Mouse (Mus musculus) CH12.LX (cell line): Measurements from ENCODE around the gene Cramp1l. TPM values are rescaled to one million over a fixed set of nuclear protein-coding genes. Genes with fewer than 3 reads are reported as not detected.
A peak's percentile ranks its signal among the peaks of the same experiment; 100 is the strongest.

ENCODE experiments used
- DNase-seq: peaks from one replicate; pipeline ENCODE4 v3.0.0-alpha.2; 2013; ENCODE audit errors: extremely low read depth
- H3K27ac ChIP-seq: 2 replicates; pipeline ENCODE4 v1.5.1; 2012; ENCODE audit warnings: low read depth, mild to moderate bottlenecking, control low read depth, moderate library complexity; ENCODE audit not compliant: insufficient read depth
- H3K27me3 ChIP-seq: replicated peaks from 2 replicates; pipeline ENCODE3; 2012; ENCODE audit warnings: inconsistent platforms
- H3K36me3 ChIP-seq, 2 experiments: replicated peaks in 1 of 2; 2 replicates each; pipeline versions ENCODE3 to v1.6.1; 2012; ENCODE audit warnings: inconsistent platforms in 1 of 2, low read length in 1 of 2, mild to moderate bottlenecking in 1 of 2, mixed read lengths in 1 of 2, moderate library complexity in 1 of 2; ENCODE audit not compliant: control insufficient read depth in 1 of 2, insufficient read depth in 1 of 2
- H3K4me1 ChIP-seq, 2 experiments: 2 replicates each; pipeline ENCODE4 v1.6.1; 2012; ENCODE audit warnings: inconsistent platforms in 1 of 2, moderate library complexity in 1 of 2; ENCODE audit not compliant: insufficient read depth in 2 of 2, control insufficient read depth in 1 of 2
- H3K4me2 ChIP-seq: 2 replicates; pipeline ENCODE4 v1.6.1; 2012; ENCODE audit warnings: low read depth, mild to moderate bottlenecking, control low read depth; ENCODE audit not compliant: poor library complexity, insufficient read depth, severe bottlenecking
- H3K4me3 ChIP-seq, 3 experiments: fragments of 150-350 bp in 1 of 3; sonication (generic) in 1 of 3; replicated peaks in 1 of 3; 2 replicates each; pipeline versions ENCODE3 to v1.5.1; 2011 to 2012; ENCODE audit warnings: low read depth in 2 of 3, low read length in 2 of 3, mild to moderate bottlenecking in 2 of 3, moderate library complexity in 2 of 3, control low read depth in 1 of 3, improper control_type of control experiment in 1 of 3, inconsistent platforms in 1 of 3, mixed read lengths in 1 of 3; ENCODE audit not compliant: poor library complexity in 1 of 3
- H3K79me2 ChIP-seq: replicated peaks from 2 replicates; pipeline ENCODE4 v1.6.1; 2012; ENCODE audit warnings: mild to moderate bottlenecking, moderate library complexity; ENCODE audit not compliant: control insufficient read depth, poor library complexity, insufficient read depth, severe bottlenecking; ENCODE audit errors: extremely low read depth
- H3K9ac ChIP-seq: 2 replicates; pipeline ENCODE4 v1.6.1; 2012; ENCODE audit warnings: low read depth, mild to moderate bottlenecking, control low read depth, moderate library complexity; ENCODE audit not compliant: insufficient read depth
- H3K9me3 ChIP-seq: replicated peaks from 2 replicates; pipeline ENCODE3; 2012; ENCODE audit warnings: low read length, inconsistent platforms, mixed read lengths
- BHLHE40 ChIP-seq: IDR thresholded peaks from 2 replicates; pipeline ENCODE4 v1.6.1; 2011; ENCODE audit warnings: mild to moderate bottlenecking, low read depth, low read length, improper control_type of control experiment
- CHD1 ChIP-seq: IDR thresholded peaks from 2 replicates; pipeline ENCODE4 v1.6.1; 2012; ENCODE audit warnings: low read depth, low read length, improper control_type of control experiment, inconsistent platforms
- CTCF ChIP-seq, 2 experiments: IDR thresholded peaks in 1 of 2; conservative IDR thresholded peaks in 1 of 2; 2 replicates each; pipeline ENCODE4 v1.5.1; 2011 to 2012; ENCODE audit warnings: low read depth in 2 of 2, low read length in 2 of 2, improper control_type of control experiment in 1 of 2, inconsistent platforms in 1 of 2, mild to moderate bottlenecking in 1 of 2, moderate library complexity in 1 of 2
- MAFK ChIP-seq: IDR thresholded peaks from 2 replicates; pipeline ENCODE4 v1.6.1; 2011; ENCODE audit warnings: low read length, improper control_type of control experiment; ENCODE audit not compliant: insufficient replicate concordance
- MEF2A ChIP-seq: IDR thresholded peaks from 2 replicates; pipeline ENCODE4 v1.6.1; 2014; ENCODE audit warnings: low read depth, mild to moderate bottlenecking, inconsistent platforms, low read length, improper control_type of control experiment, borderline replicate concordance
- MYC ChIP-seq: IDR thresholded peaks from 2 replicates; pipeline ENCODE4 v1.6.1; 2011; ENCODE audit warnings: low read depth, mild to moderate bottlenecking, improper control_type of control experiment, low read length
- POLR2A ChIP-seq: IDR thresholded peaks from 2 replicates; pipeline ENCODE4 v1.6.1; 2011; ENCODE audit warnings: low read depth, mild to moderate bottlenecking, improper control_type of control experiment, low read length
- RCOR1 ChIP-seq: conservative IDR thresholded peaks from 2 replicates; pipeline ENCODE4 v1.6.1; 2012; ENCODE audit warnings: low read depth, mild to moderate bottlenecking, inconsistent platforms, low read length, improper control_type of control experiment
- SIN3A ChIP-seq: IDR thresholded peaks from 2 replicates; pipeline ENCODE4 v1.6.1; 2012; ENCODE audit warnings: low read length, improper control_type of control experiment, inconsistent platforms
- SMC3 ChIP-seq: IDR thresholded peaks from 2 replicates; pipeline ENCODE4 v1.6.1; 2011; ENCODE audit warnings: low read depth, low read length, improper control_type of control experiment
- USF1 ChIP-seq: IDR thresholded peaks from 2 replicates; pipeline ENCODE4 v1.6.1; 2014; ENCODE audit warnings: low read depth, mild to moderate bottlenecking, inconsistent platforms, low read length, improper control_type of control experiment
- ZC3H11A ChIP-seq: IDR thresholded peaks from 2 replicates; pipeline ENCODE4 v1.6.1; 2012; ENCODE audit warnings: low read depth, mild to moderate bottlenecking, inconsistent platforms, low read length, improper control_type of control experiment
- ZNF384 ChIP-seq: IDR thresholded peaks from 2 replicates; pipeline ENCODE4 v1.6.1; 2012; ENCODE audit warnings: low read depth, low read length, improper control_type of control experiment, inconsistent platforms
- dilution Hi-C: fragments of 300-500 bp; cut with MboI; formaldehyde crosslinking; loops from 2 replicates; pipeline ENCODE4 v1.14.3; 2020; ENCODE audit warnings: low sequenced_read_pairs; ENCODE audit not compliant: extremely low pct_unique_long_range_greater_than_20kb, extremely low pct_ligation_motif_present
- in situ Hi-C: fragments of 300-500 bp; cut with MboI; formaldehyde crosslinking; loops from 3 replicates; pipeline ENCODE4 v1.14.3; 2019; ENCODE audit warnings: low sequenced_read_pairs, low pct_ligation_motif_present, low pct_unique_long_range_greater_than_20kb, mixed read lengths
- polyA plus RNA-seq: library from polyadenylated mRNA; unstranded; fragments of >175 nt; gene quantifications from 2 replicates; pipeline ENCODE4 v1.2.1, GENCODE M21; 2012; ENCODE audit warnings: low read depth; ENCODE audit not compliant: insufficient read length
- total RNA-seq, 2 experiments: library from RNA; depleted of rRNA; stranded (reverse); fragments of 300-350 nt in 1 of 2; fragments of >200 nt in 1 of 2; gene quantifications; 2 replicates each; pipeline ENCODE4 v1.2.3; 2012 to 2014

The Cramp1l gene
- total and polyA plus RNA-seq, 3 experiments = 2.1 to 6.9 (median 4.3) TPM

GRCm38 (mm10) chr17:24934926-24935325 lies 80.7 kb downstream of the Cramp1l start:
- H3K27ac ChIP-seq = no peak overlapping the region
- no peaks in the 10 kb centered on the region for H3K27me3 ChIP-seq
- H3K79me2 ChIP-seq = peaks cover 59% of the 10 kb centered on the region
- peak overlapping the region in 2 of 3 experiments; percentile 74 to 98 for H3K4me3 ChIP-seq
- peaks cover 7 to 38% of the 10 kb centered on the region in 2 experiments for H3K36me3 ChIP-seq
- in situ Hi-C loops (no loop called here), dilution Hi-C loops (no loop called here)
- no peak for DNase-seq
- peaks cover 8 to 32% of the 10 kb centered on the region in 2 experiments; a peak in 3 of 4 replicates for H3K4me1 ChIP-seq
- no peaks in the 10 kb centered on the region for H3K9me3 ChIP-seq
- peak overlapping the region; percentile 90; the same call in 1 of the 2 replicates for H3K4me2 ChIP-seq
- H3K9ac ChIP-seq = peak overlapping the region; percentile 21; the same call in 1 of the 2 replicates
- TF ChIP-seq SIN3A (0 out of 2 replicates have a peak, but pooled peaks have one; percentile 32), MAFK (no peak), CTCF (conservative IDR thresholded peaks at IDR 0.05 in 1 of 2, IDR thresholded peaks at IDR 0.05 in 1 of 2; ENCODE audit: low read depth in 2 of 2, low read length in 2 of 2) (no peak), ZC3H11A (no peak), RCOR1 (no peak)
- TF ChIP-seq, all 38 proteins: peak for 1

- Histone ChIP-seq H3K79me2 (peaks cover 74% of the 10 kb centered on the region), H3K4me2 (no peak overlapping the region; the same call in 1 of the 2 replicates), H3K9me3 (no peaks in the 10 kb centered on the region), H3K4me1 (peaks cover 8 to 39% of the 10 kb centered on the region in 2 experiments; a peak in 3 of 4 replicates), H3K27ac (no peak overlapping the region), H3K4me3 (no peak overlapping the region), H3K9ac (no peak overlapping the region), H3K36me3 (peaks cover 11 to 52% of the 10 kb centered on the region in 2 experiments), H3K27me3 (no peaks in the 10 kb centered on the region)
- DNase-seq = no peak
- dilution Hi-C loops = no loop called here
- TF ChIP-seq SMC3 = no peak
- in situ Hi-C loops = no loop called here
Observed at GRCm38 (mm10) chr17:24933163-24933562, 82.4 kb downstream of the Cramp1l start.

- DNase-seq = no peak
- H3K4me1 ChIP-seq = peaks cover 8 to 39% of the 10 kb centered on the region in 2 experiments; a peak in 3 of 4 replicates
- dilution Hi-C loops (no loop called here), in situ Hi-C loops (no loop called here)
- no peaks in the 10 kb centered on the region for H3K9me3 ChIP-seq
- H3K4me2 ChIP-seq = no peak overlapping the region
- no peak overlapping the region for H3K9ac ChIP-seq
- no peak overlapping the region for H3K4me3 ChIP-seq
- peaks cover 76% of the 10 kb centered on the region for H3K79me2 ChIP-seq
- peaks cover 17 to 58% of the 10 kb centered on the region in 2 experiments for H3K36me3 ChIP-seq
- H3K27ac ChIP-seq = no peak overlapping the region
- H3K27me3 ChIP-seq = no peaks in the 10 kb centered on the region
- no peak for TF ChIP-seq MEF2A
- no peak for TF ChIP-seq BHLHE40
- no peak for TF ChIP-seq ZNF384
- no peak for TF ChIP-seq USF1
- no peak for TF ChIP-seq POLR2A
- TF ChIP-seq MYC = no peak
- no peak for TF ChIP-seq CHD1
Observed at GRCm38 (mm10) chr17:24932431-24932830, 83.2 kb downstream of the Cramp1l start.
